Mouse (Mus musculus): ENCODE data around the gene Nab2.

The Nab2 gene
- long read RNA-seq, experiment 1, partial matches to known transcripts: 2 of 7 reads
- long read RNA-seq, experiment 1, other reads (novel, unspliced or antisense): 2 of 7 reads
- long read RNA-seq, experiment 2, partial matches to known transcripts: 3 of 5 reads
- long read RNA-seq, experiment 2, other reads (novel, unspliced or antisense): 0 of 5 reads

DNA sequence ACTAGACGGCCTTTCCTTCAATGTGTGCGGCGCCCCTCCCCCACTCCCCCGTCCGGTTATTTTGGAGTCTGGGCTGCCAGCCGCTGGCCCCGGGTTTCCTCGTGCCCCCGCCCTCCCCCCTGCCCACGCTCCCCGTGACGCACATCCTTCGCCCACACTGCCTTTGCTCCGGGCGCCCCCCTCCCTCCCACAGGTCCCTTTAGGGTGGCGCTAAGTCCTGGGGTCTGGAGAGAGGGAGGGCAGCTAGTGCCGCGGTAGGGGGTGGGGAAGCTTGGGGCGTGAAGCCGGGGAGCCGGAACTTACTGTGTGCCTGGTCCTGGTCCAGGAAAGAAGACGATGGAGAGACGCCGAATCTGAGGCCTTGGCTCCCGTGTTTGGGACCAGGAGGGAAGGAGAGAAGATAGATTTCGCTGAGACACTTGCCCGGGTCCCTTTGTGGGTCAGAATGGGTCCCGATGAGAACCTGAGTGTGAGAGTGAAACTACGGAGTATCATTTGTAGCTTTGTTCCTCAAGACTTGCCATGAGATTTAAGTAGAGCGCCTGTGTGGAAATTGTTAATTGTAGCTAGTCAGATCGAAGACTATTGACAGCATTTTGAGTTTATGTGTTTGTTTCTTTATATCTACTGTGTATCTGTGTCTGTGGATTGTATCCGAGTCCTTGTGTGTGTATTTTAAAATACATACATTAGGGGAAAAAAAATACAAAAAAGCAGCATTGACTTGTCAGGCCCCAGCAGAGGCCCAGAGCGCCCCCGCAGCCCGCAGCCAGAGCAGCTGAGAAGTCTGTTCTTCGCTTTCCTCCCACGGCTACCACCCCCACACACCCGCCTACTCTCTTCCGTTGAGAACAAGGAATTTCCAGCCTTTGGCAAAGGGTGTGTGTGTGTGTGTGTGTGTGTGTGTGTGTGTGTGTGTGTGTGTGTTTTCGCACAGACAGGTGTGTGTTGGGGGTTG is at the start of gene Nab2:
TSS of gene Nab2 (minus strand) at position 476 of the 958 bp plus-strand sequence.
- intact Hi-C loops (cut with DNase I): no loop called here

DNA sequence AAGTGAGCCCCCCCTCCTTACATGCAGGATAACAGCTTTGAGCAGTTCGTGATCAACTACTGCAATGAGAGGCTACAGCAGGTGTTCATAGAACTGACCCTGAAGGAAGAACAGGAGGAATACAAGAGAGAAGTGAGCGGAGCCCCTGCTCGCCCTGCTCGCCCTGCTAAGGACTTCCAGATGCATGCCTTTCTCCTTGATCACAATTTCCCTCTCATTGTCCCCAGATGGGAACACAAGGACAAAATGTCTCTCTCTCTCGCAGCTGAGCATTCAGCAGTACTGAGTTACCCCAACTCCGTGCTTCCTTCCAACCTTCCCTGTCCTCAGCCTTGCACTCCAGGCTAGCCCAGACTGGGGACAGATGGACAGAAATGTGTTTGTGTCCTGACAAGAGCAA is 44.4 kb upstream of the Nab2 start:
- intact Hi-C loops (cut with DNase I): no loop called here

DNA sequence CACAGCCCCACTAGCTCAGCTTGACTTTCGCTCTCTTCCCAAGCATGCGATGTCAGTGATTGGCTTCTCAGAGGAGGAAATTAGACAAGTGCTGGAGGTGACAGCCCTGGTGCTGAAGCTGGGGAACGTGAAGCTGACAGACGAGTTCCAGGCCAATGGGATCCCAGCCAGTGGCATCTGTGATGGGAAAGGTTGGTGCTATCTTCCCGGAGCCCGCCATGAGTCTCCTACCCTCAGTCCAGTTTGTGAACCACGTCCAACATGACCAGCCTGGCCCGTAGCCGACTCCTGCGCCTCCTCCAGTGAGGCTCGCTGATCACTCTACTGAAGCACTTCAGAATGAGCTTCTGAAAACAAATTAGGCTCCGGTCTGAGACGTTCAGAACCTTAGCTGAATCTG is 42.0 kb upstream of the Nab2 start:
- intact Hi-C loops (cut with DNase I): no loop called here

DNA sequence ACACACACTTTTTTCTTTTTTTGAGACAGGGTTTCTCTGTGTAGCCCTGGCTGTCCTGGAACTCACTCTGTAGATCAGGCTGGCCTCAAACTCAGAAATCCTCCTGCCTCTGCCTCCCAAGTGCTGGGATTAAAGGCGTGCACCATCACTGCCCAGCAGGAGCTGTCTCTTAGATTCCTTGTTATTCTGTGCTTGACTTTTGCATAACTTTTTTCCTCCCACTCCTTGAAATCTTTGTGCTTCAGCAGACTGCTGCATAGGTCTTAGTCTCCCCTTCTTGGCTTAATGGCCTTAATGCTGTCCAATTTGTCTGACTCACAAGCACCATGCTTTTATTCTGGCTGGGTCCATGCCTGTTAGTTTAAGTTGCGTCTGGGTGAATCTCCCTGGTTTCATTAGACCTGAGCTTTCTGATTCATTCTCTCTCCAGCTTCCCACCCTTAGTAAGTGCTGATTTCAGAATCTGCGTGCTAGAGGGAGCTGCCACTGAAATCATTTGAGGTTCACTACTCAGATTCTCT is 40.5 kb upstream of the Nab2 start:
- intact Hi-C loops (cut with DNase I): no loop called here

DNA sequence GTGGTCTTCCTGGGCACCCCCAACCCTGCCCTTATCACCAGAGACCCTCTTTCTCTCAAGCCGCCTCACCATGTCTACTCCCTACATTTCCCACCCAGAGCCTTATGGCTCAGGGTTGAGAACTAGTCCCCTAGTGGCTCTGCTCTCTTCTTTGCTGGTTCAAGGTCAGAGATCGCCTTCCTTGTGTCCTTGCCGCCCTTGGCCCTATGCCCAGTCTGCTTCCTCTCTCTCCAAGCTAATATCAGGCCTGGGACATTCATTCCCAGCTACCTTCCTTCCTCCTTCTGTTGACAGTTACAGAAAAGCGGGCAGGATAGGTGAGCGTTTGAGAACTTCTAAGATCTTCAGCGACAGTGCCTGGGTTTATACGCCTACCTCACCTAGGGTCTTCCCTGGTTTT is 39.4 kb upstream of the Nab2 start:
- intact Hi-C loops (cut with DNase I): no loop called here

DNA sequence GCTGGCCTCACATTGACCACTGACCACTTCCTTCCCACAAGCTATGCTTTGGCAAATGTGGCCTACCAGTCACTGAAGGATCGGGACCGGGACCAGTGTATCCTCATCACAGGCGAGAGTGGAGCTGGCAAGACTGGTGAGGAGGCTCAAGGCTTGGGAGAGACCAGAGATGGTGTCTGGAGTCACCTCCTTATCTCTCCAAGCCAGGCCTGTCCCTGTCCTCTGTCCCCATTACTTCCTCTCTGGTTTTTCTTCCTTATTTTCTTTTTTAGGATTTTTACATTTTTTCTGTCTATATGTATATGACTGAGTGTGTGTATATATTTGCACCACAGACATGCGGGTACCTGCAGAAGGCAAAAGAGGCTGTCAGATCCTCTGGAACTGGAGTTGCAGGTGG is 37.4 kb upstream of the Nab2 start:
- intact Hi-C loops (cut with DNase I): no loop called here

DNA sequence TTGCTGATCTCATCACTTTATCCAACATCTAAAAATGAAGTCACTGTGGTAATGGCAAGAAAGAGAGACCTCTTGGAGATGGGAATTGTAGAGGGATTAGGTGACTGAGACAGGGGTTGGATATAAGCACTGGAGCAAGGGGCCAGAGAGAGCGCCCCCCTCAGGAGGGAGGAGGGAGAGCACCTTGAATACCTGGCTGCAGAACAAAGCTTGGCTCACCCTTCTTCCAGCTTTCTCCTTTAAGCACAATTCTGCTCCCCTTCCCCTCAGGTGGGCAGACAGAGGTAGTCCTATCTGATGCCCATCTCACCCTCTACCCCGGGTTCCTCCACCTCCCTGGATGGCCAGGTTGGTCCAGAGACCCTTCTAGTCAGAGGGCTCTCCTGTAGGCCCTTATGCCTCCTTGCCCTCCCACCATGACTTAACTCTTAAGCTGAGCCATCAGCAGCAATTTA is 36.4 kb upstream of the Nab2 start, which contains the start of gene Myo1a:
TSS of gene Myo1a (plus strand) at position 405 of the 455 bp plus-strand sequence.
- intact Hi-C loops (cut with DNase I): no loop called here

DNA sequence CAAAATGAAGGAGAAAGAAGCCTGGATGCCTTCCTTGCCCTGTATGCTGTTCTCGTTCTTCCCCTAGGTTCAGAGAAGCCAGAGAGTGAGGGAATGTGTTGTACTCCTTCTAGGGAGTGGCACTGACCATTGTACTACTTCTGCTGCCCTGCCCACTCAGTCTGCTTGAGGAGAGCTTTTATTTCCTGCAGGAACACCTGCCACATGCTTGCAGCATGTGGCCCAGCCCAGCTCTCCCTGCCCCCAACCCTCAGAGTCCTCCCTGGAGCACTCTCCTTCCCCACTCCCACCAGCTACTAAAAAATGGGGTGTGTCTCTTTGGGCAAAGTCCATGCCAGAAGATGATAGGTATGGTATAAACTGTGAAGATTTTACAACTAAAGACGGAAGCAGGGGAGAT is 35.9 kb upstream of the Nab2 start:
- intact Hi-C loops (cut with DNase I): no loop called here

DNA sequence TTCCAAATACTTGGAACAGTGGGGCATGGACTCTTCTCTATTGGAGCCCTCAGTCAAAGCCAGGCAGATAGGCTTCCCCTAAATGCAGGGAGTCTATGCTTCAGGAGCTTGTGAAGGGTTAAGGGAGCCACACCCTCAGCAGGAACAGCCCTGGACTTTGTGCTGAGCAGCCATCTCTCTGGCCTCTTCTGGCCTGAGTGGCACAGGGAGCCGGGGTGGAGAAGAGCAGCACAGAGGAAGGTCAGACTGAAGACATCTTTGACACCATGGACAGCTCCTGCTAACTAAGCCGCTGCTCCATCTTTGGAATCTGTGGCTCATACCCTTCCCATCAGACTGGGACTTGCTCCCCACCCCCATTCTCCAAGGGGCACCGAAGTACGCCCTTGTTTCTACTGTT is 34.9 kb upstream of the Nab2 start:
- intact Hi-C loops (cut with DNase I): no loop called here

DNA sequence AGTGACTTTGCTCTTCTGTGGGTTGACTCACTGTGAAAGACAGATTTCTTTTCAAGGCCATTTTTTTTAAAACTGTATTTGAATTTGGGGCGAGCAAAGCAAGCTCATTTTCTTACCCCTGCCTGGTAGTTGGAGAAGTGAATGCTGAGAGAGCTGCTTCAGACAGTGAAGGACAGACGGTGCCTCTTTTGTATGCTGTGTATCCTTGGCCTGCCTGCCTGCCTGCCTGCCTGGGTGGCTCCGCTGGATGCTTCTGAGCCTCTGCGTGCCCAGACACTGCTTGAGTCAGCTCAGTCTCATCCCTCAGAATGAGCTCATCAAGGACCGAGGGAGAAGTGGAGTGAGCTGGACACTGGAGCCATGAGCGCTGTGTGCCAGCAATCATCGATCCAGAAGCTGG is 30.6 kb upstream of the Nab2 start:
- intact Hi-C loops (cut with DNase I): no loop called here

DNA sequence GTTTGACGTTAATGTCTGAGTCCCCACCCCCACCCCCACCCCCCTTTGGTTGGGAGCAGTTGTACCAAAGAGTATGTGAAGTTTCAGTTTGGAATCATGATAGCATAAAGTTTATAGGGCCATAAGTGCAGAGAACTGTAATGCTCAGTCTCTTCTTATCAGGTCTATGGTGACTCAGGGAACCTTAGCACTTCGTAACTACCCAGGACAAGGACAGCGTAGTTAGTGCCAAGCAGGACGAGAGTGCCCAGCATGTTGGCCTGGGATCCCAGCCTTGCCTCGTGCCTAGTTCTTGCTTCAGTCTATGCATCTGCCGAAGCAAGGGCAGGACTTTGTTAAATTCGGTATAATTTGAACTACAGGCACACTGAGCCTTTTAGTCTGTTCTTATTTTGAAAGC is 27.4 kb upstream of the Nab2 start:
- intact Hi-C loops (cut with DNase I): no loop called here

DNA sequence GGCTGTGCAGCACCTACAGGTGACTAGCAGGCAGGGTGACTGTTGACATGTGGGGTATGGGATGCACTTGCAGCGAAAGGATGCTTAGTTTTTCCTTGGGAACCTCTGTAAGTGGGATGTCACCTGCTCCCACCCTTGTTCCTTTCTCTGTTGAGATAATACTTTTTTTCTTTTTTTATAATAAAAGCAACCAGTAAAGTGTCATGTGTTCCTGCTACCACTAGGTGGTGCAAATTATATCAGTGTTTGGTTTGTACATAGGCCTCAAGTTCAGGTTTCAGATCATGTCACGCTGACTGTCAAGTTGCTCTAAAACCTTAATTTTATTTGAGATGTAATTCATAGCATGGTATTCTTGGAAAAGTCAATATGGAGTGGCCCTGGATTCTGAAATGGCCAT is 26.3 kb upstream of the Nab2 start:
- intact Hi-C loops (cut with DNase I): loop anchor here (5.0 kb wide), 2 partner anchors 243 to 318 kb away; no protein-coding TSS in a partner anchor

DNA sequence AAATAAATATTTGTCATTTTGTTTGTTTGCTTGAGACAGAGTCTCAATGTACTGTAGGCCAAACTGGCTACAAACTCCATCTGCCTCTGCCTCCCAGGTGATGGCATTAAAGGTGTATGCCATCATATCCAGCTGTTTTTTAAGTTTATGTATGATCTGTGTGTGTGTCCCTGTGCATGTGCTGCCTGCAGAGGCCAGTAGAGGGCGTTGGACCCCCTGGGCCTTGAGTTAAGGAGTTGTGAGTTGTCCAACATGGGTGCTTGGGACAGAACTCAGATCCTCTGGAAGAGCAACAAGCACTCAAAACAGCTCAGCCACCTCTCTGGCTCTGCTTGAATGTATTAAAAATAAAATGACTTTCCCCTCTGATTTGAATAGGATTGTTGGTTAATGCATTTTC is 22.7 kb upstream of the Nab2 start:
- intact Hi-C loops (cut with DNase I): loop anchor here (5.0 kb wide), 2 partner anchors 246 to 321 kb away; no protein-coding TSS in a partner anchor

DNA sequence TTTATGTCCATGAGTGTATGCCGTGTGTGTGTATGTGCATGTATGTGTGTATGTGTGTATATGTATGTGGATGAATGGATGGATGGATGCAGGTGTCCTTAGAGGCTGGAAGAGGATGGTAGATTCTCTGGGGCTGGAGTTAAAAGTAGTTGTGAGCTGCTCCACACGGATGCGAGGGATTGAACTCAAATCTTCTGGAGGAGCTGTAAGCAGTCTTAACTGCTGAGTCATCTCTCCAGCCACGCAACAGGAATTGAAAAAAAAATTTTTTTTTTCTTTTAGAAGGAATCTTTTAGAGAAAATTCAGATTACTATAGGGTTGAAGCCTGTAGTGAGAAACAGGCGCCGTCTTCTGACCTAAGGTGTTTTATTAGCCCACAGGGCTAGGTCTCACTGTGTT is 14.5 kb upstream of the Nab2 start:
- intact Hi-C loops (cut with DNase I): no loop called here

DNA sequence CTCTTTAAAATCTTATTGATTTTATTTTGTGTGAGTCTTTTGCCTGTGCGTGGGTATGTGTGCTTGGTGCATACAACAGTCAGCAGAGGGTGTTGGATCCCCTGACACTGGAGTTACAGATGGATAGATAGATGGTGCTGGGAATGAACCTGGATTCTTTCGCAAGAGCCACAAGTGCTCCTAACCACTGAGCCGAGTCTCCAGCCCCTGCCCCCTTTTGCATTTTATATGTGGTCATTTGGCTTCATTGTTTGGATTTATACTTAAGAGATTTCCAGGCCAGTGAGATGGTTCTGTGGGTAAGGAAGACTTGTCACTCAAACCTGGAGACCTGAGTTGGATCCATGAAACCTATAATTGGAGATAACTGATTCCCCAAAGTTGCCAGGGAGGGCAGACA is 11.5 kb upstream of the Nab2 start:
- intact Hi-C loops (cut with DNase I): loop anchor here (5.0 kb wide), 2 partner anchors 38 to 57 kb away; partner anchors contain the start of genes Stat6 and Zbtb39

DNA sequence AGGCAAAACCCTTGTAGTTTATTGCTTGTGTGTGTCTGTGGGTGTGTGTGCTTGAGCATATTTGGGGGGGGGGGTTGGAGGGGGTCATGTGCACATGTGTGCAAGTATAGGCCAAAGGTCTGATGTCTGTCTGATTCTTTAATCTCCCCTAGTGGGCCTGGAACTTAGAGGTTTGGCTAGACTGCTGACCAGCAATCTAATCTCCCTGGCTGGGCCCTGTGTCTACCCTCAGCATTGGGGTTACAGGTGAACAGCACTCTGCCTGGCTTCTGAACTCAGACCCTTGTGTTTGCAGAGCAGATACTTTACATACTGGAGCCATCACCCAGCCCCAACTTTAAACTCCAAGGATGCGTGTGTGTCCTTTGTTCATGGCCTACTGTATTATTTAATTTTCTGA is 10.8 kb upstream of the Nab2 start:
- intact Hi-C loops (cut with DNase I): loop anchor here (5.0 kb wide), 2 partner anchors 37 to 58 kb away; partner anchors contain the start of genes Stat6 and Zbtb39

DNA sequence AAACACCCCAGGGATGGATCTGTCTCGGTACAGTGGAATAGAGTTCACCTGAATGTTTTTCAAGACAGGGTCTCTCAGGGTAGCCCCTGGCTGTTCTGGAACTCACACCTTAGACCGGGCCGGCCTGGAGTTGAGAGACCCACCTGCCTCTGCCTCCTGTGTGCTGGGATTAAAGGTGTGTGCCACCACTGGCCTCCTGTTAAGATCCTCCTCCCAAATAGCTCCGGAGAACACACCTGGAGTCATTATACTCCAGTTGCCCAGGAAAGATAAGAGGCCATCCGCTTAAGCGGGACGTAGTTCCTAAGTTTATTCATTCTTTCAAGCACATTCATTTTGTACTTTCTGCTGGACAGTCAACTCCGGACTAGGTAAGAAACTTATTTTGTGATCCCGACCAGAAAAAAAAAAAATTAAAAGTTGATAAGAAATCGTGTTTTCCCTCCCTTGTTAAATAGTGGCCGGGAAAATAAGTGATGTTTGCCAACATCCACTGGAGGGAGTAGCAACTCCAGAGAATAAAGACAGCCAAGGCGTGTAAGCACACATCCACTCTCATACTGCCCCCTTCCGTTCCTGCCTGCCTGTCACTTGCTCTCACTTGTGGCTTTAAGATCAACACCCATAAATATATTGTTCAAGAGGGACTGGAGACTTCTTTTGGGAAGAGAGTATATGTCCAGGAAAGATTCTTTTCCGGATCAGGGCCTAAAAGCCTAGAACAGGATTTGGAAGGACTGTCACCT is 9.4 kb upstream of the Nab2 start:
- intact Hi-C loops (cut with DNase I): loop anchor here (5.0 kb wide), 2 partner anchors 35 to 60 kb away; partner anchors contain the start of genes Stat6 and Zbtb39

DNA sequence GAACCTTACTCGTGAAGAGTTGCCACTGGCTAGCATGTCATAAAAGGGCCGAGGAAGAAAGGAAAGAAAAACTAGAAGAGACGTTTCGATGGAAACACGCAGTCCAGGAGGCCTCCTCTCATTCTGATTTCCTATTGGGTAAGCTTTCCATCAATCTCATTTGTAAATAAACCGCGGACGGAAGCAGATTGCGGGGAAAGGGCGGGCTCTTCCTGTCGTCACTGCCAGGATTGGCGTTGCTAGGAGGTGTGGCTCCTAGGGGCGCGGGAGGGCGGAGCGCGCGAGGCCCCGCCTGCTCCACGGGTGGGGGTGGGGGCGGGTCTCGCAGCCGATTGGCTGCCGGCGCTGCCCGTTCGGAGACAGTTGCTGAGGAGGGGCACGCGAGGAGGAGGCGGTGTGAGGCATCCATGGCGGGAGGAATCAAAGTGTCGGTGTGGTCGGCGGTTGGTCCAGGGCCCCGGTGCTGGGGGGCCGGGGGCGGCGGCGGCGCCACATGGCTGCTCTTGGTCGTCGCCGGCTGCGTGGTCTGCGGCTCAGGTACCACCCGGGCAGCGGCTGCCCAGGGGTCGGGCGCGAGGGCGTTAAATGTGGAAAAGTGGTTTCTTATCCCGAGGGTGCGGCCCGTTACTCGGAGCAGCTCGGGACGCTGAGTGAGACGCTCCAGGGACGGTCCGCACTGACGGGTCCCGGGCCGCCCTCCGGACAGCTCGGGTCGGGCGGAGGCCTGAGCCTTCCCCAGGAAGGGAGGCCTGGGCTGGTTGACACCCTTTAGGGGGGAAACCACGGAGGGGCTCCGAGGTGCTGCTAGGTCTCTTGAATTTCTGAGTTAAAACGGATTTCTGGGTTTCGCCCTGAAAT is 8.6 kb upstream of the Nab2 start:
- intact Hi-C loops (cut with DNase I): loop anchor here (5.0 kb wide), 2 partner anchors 35 to 60 kb away; partner anchors contain the start of genes Stat6 and Zbtb39

DNA sequence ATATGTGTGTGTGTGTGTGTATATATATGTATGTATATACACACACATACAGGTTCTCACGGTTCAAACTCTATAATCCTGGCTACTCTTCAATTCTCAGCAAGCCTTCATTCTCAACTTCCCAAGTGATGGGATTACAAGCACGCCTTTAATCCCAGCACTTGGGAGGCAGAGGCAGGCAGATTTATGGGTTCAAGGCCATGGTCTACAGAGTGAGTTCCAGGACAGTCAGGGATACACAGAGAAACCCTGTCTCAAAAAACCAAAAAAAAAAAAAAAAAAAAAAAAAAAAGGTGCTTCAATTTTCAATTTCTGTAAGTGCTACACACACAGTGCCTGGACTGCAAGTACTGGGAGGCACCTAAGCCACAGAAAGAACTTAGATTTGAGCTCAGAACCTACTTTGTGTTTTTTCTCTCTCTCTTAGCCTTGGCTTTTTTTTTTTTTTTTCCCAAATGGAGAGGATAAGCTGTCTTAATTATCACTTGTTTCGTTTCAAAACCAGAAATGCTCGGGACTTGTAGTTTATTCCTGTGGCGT is 7.6 kb upstream of the Nab2 start:
- intact Hi-C loops (cut with DNase I): loop anchor here (5.0 kb wide), 2 partner anchors 34 to 61 kb away; partner anchors contain the start of genes Stat6 and Zbtb39

All from adrenal gland (tissue).